Mouse (Mus musculus) left cerebral cortex, adult 8-10 months (tissue): ENCODE measurements around the gene 2700049A03Rik. TPM values are rescaled to one million over a fixed set of nuclear protein-coding genes. Genes with fewer than 3 reads are reported as not detected.
"Not testable (repeated sequence)": the region's sequence is repeated elsewhere in the genome, so short reads cannot be mapped to it uniquely, and the experiment has no call there.

Experiments
- DNase-seq, 2 experiments: peaks; one replicate each; pipeline ENCODE4 v3.0.0; 2022; ENCODE audit warnings: low spot score in 2 of 2
- total RNA-seq, 4 experiments: library from RNA; stranded (reverse); gene quantifications; 2 replicates each; pipeline ENCODE4 v1.2.4; 2022

The 2700049A03Rik gene
- 1 to 10 TPM; 4.0 to 6.7 (median 4.8) TPM for total RNA-seq

GRCm38 (mm10) chr12:71136130-71136973 lies at the start of gene 2700049A03Rik, which contains the start of gene Timm9:
2700049A03Rik (plus strand) TSS chr12:71136848.
Timm9 (minus strand) TSS chr12:71136684.
- peak; percentile 64 to 83 for DNase-seq

- DNase-seq, result not testable (repeated sequence)
These were observed 32.4 kb upstream of the 2700049A03Rik start for GRCm38 (mm10) chr12:71104275-71104674.

- DNase-seq, result no peak
These were observed 29.4 kb upstream of the 2700049A03Rik start for GRCm38 (mm10) chr12:71107216-71107771.

- DNase-seq, result no peak
These were observed 25.3 kb upstream of the 2700049A03Rik start, which contains the start of gene Tomm20l for GRCm38 (mm10) chr12:71111331-71111730. Tomm20l (plus strand) TSS chr12:71111428.

- no peak for DNase-seq
These were observed 23.6 kb upstream of the 2700049A03Rik start for GRCm38 (mm10) chr12:71113074-71113473.

GRCm38 (mm10) chr12:71113675-71114288 lies 22.9 kb upstream of the 2700049A03Rik start:
- peak in 1 of 2 experiments; percentile 80 for DNase-seq

GRCm38 (mm10) chr12:71116411-71116810 lies 20.2 kb upstream of the 2700049A03Rik start:
- no peak for DNase-seq

- no peak for DNase-seq
These were observed 13.9 kb upstream of the 2700049A03Rik start for GRCm38 (mm10) chr12:71122731-71123130.

- no peak for DNase-seq
These were observed 13.4 kb upstream of the 2700049A03Rik start for GRCm38 (mm10) chr12:71123286-71123685.

- no peak for DNase-seq
These were observed 1.1 kb upstream of the 2700049A03Rik start for GRCm38 (mm10) chr12:71135581-71135980.

GRCm38 (mm10) chr12:71136974-71137491 lies 385 bp downstream of the 2700049A03Rik start:
- peak; percentile 61 to 70 for DNase-seq

GRCm38 (mm10) chr12:71137686-71138085 lies 1.0 kb downstream of the 2700049A03Rik start:
- no peak for DNase-seq

- no peak for DNase-seq
These were observed 2.7 kb downstream of the 2700049A03Rik start for GRCm38 (mm10) chr12:71139258-71139828.

- DNase-seq, result no peak
These were observed 4.5 kb downstream of the 2700049A03Rik start for GRCm38 (mm10) chr12:71141189-71141588.

GRCm38 (mm10) chr12:71147641-71148040 lies 11.0 kb downstream of the 2700049A03Rik start:
- no peak for DNase-seq

GRCm38 (mm10) chr12:71148801-71149200 lies 12.2 kb downstream of the 2700049A03Rik start:
- no peak for DNase-seq

- no peak for DNase-seq
These were observed 12.8 kb downstream of the 2700049A03Rik start for GRCm38 (mm10) chr12:71149456-71149855.

GRCm38 (mm10) chr12:71150167-71150566 lies 13.5 kb downstream of the 2700049A03Rik start:
- DNase-seq, result no peak

- DNase-seq, result no peak
These were observed 18.3 kb downstream of the 2700049A03Rik start for GRCm38 (mm10) chr12:71154979-71155378.

- DNase-seq, result no peak
These were observed 21.3 kb downstream of the 2700049A03Rik start for GRCm38 (mm10) chr12:71157974-71158373.

GRCm38 (mm10) chr12:71164410-71164809 lies 27.8 kb downstream of the 2700049A03Rik start:
- no peak for DNase-seq
